Mouse (Mus musculus) adrenal gland, adult 18-20 months (tissue): ENCODE results near the gene Nipal3. TPM values are rescaled to one million over a fixed set of nuclear protein-coding genes. Genes with fewer than 3 reads are reported as not detected.
A peak's percentile ranks its signal among the peaks of the same experiment; 100 is the strongest.

Experiments used
- DNase-seq, 2 experiments: peaks; one replicate each; pipeline ENCODE4 v3.0.0; 2021 to 2022; ENCODE audit warnings: low spot score in 2 of 2
- total RNA-seq, 2 experiments: library from RNA; stranded (reverse); gene quantifications; 1 replicate in 1 of 2; 2 replicates in 1 of 2; pipeline ENCODE4 v1.2.3; 2021

The Nipal3 gene
- total RNA-seq, 2 experiments from 2014 or later = 11.9 to 15.2 TPM

- no peak for DNase-seq
Measured at GRCm38 (mm10) chr4:135507547-135508350, 12.9 kb upstream of the Nipal3 start.

GRCm38 (mm10) chr4:135505794-135506193 is 11.0 kb upstream of the Nipal3 start:
- no peak for DNase-seq

DNA sequence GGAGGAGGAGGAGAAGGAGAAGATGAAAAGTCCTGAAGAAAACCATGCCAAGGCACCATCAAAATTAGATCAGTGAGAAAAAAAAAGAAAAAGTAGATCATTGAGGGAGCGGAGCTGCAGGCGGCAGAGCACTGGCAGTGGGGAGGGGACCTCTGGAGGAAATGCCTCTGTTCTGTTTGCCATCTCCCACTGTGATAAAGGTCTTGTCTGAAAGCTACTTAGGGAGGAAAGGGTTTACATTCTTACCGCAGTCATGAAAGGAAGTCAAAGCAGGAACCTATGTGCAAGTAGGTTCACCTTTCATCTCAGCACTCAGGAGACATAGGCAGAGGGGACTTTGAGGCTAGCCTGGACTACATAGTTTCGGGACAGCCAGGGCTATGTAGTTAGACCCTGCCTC is 6.7 kb upstream of the Nipal3 start:
- DNase-seq = no peak

- no peak for DNase-seq
Measured at GRCm38 (mm10) chr4:135499831-135500230, 5.0 kb upstream of the Nipal3 start.

DNA sequence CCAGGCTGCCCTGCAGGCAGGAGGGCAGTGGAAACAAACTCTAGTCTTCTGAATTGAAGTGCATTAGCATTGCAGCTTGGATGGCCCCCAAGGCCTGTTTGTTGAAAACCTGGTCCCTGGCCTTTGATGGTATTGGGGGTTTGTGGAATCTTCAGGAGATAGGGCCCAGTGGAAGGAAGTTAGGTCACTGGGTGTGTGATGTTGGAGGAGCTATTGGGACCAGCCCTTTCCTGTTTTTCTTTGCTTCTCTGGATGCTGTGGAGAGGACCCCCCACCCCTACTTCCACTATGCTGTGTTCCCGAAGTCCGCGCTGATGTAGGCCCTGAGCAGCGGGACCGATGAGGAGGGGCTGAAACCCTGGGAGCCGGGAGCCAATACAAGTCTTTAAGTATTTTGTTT is 3.3 kb upstream of the Nipal3 start:
- DNase-seq = no peak

DNA sequence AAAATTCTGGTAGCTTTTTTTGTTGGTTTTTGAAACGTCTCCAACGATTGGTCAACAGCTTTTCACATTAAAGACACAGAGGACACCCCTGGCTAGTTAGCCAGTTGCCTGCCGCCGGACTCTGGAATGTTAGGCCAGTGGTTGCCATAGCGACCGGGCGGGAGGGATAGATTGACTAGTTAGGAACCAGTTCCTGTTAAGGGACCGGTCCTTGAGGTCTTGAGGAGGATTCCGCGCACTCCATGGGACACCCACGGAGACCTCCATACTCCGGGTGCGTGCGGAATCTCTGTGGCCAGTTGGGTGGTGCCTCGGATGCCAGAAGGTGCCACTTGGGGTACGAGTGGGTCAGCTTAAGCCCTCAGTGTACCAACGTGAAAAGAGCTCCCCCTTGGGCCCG is 972 bp upstream of the Nipal3 start:
- DNase-seq = peak; percentile 40

- DNase-seq = no peak
Measured at GRCm38 (mm10) chr4:135495397-135495791, 556 bp upstream of the Nipal3 start.

DNA sequence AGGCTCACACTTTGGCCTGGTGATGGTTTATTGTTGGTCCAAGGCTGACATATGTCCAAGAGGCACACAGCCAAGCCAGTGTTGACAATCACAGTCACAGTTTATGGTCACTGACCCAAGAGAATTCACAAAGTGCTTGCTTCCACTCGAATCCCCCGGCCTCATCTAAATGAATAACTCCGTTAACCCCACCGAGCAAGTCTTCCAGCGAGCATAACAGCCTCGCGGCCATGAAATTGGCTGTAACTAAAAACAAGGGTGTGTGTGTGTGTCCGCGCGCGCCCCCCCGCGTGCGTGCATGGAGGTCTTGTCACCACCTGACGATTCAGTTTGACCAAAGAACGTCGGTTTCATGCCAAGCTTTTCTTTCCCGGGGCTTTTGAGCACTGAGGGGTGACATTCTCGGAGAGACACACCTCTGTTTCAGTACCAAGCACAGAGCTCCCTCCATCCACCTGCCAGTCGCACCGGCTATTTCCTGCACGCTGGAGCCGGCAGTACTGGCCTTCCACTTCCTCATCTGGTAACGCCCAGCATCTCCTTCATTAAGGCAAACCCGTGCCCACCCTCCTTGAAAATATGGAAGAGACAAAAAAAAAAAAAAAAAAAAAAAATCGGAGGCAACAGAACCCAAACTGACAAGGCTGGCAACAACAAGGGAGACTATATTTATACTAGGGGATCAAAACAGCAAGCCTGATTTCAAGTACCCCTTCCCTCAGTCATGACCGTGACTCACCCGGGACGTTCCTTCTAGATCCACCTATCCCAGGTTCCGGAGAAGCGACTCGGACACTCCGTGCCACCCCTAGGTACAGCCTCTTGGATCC is 932 bp downstream of the Nipal3 start:
- DNase-seq = peak; percentile 23 to 37

GRCm38 (mm10) chr4:135493271-135493670 is 1.6 kb downstream of the Nipal3 start:
- no peak for DNase-seq

GRCm38 (mm10) chr4:135489256-135489655 is 5.6 kb downstream of the Nipal3 start:
- no peak for DNase-seq

- DNase-seq = no peak
Measured at GRCm38 (mm10) chr4:135486352-135486751, 8.5 kb downstream of the Nipal3 start.

- DNase-seq = no peak
Measured at GRCm38 (mm10) chr4:135485086-135485485, 9.8 kb downstream of the Nipal3 start.

DNA sequence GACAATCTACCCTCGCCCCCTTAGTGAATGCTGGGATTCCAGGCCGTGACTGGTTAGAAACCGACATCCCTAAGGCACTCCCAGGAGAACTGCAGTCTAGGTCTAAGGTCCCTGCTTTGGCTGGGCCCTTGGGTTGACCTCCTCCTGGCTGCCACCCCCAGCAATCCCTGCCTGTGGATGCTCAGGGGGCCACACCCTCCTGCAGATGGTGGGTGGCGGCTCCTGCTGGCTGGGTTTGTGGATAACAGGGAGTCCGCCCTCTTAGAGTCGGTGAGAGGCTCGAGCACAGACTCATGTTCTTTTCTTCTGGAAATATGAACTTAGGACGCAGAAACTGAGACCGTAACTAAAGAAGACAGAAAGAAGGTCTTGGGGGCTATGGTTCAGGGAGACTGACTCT is 14.5 kb downstream of the Nipal3 start:
- DNase-seq = no peak

DNA sequence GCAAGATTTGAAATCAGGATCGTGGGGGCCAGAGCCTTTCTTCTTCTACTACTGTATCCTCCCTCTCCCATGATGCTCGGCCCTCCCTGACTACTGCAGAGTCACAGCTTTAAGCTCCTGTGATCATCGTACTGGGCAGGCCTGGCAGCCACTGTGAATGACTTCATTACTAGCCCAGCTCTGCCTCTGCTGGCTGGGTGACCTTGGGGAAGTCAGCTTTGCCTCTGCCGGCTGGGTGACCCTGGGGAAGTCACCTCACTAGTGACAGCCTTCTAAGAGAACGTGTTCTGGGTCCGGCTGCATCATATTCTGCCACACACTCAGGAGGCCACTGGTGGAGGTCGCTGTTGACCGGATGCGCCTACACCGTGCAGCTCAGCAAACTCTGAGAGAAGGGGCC is 17.0 kb downstream of the Nipal3 start:
- peak in 1 of 2 experiments; percentile 12 for DNase-seq

DNA sequence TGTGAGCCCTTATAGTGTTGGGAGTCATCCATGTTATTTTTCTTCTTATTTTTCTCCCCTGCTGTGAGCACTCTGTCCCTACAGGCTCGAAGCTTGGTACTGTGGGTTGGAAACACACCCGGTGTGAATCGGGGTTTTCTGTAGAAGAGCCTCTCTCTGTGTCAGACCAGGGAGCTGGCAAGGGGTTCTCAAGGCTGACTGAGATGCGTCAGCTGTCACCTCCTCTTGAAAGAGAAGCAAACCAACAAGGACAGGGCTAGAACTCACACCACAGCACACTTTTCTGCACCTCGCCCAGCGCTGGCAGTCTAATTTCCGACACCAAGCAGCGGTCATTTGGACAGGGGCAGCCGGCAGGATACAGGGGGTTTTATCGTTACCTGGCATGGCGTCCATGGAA is 31.4 kb downstream of the Nipal3 start:
- DNase-seq = no peak

- DNase-seq = no peak
Measured at GRCm38 (mm10) chr4:135453572-135453971, 41.3 kb downstream of the Nipal3 start.

DNA sequence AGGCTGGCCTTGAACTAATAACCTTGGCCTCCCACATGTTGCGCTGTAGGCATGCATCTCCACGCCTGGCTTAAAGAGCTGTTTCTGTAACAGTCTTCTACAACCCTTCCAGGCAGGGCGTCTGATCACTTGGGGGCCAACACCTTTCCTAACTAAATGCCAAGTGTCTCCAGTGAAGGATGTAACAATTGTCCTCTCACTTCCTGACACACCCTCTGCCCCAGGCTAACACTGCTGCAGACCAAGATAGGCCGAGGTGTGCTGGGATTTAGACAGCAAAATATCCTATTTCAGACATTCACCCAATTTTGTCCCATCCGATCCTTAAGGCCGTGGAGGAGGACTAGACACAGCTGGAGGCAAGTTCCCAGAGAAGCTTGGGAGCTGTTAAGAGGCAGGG is 41.7 kb downstream of the Nipal3 start:
- DNase-seq = no peak

- no peak for DNase-seq
Measured at GRCm38 (mm10) chr4:135451360-135452015, 43.4 kb downstream of the Nipal3 start.

DNA sequence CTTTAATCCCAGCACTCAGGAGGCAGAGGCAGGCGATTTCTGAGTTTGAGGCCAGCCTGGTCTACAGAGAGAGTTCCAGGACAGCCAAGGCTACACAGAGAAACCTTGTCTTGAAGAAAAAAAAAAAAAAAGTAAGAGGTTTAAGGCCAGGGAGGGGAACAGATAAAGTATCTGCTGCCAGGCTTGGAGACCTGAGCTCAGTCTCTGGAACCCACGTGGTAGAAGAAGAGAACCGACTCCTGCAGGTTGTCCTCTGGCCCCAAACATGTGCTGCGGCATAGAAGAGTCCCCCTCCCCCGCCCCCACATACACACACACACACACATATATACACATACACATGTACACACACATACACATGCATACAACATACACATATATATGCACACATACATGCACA is 52.4 kb downstream of the Nipal3 start:
- DNase-seq = no peak

- DNase-seq = no peak
Measured at GRCm38 (mm10) chr4:135439904-135440522, 54.8 kb downstream of the Nipal3 start.

DNA sequence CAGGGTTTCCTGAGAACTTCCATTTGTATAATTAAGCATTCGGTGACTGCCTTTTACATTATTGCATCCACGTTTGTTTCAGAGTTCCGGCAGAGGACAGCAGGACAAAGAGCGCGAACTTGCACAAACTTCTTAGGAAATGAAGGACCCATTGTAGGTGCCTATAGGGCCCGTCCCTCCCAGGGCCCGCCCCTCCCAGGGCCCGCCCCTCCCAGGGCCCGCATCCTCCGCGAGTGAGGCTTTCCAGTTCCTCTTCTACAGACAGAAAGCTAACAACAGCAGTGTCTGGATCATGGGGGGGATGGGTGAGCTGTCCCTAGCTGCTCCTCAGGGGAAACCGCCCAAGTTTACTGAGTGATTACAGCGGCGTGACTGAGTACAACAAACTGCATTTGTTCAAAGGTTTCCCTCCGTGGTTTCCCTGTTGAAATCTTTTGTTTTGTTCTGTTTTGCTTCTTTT is 55.6 kb downstream of the Nipal3 start:
- peak in 1 of 2 experiments; percentile 35 for DNase-seq
